Mouse (Mus musculus): ENCODE measurements around the gene Gm28374. TPM values are rescaled to one million over a fixed set of nuclear protein-coding genes. Genes with fewer than 3 reads are reported as not detected.

Gene Gm28374
- polyA plus RNA-seq, 1 experiment from 2014 or later, result 1.5 TPM

DNA sequence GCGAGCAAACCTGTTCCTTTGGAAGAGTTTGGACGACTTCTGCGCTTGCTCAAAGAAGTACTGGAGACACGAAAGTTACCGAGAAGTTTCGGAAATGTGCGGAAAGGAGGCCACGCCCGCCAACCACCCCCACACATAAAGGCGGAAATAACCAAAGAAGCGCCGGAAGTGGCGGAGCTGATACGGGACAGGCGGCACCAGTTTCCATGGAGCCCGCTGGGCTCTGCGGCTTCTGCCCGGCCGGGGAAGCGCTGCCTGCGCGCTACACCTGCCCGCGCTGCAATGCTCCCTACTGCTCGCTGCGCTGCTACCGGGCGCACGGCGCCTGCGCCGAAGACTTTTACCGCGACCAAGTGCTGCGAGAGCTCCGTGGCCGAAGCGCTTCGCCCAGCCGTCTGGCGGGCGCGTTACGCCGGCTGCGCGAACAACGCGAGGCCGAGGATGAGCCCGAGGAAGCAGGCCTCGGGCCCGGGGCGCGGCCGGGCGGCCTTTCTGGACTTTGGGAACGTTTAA is 21.0 kb downstream of the Gm28374 start, which contains the start of gene Znhit2:
Gene Znhit2, plus strand, starts transcription at position 172 of the 513 bp plus-strand sequence.
- Histone ChIP-seq H3K36me3 (peaks cover 17% of the 10 kb centered on the region), H3K9me3 (no peaks in the 10 kb centered on the region), H3K4me3 (peak within 1 kb of the TSS; percentile 82), H3K27me3 (ENCODE audit: insufficient read depth, poor library complexity, severe bottlenecking) (no peaks in the 10 kb centered on the region), H3K4me1 (peaks cover 42% of the 10 kb centered on the region), H3K27ac (peak within 1 kb of the TSS; percentile 96)
- WGBS, result under 1% methylated on average over 58 of the region's 58 CpGs
- peak; percentile 97 for DNase-seq (ENCODE audit: low spot score)

DNA sequence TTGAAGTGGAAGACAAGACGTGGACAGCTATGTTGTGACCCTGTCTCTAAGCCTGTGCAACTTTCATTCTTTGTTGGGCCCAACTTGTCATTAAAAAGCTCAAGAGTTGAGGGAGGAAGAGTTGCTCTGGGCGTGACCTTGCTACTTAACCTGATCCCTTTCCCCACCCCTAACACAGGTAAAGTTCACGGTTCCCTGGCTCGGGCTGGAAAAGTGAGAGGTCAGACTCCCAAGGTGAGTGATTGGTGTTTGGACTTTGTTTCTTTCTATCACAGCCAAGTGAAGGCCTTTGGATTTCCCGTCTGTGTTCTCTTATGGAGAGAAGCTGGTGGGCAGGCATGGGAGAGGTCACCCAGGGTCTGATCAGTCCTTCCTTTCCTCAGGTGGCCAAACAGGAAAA is 23.1 kb downstream of the Gm28374 start:
- H3K9me3 ChIP-seq, result no peaks in the 10 kb centered on the region
- WGBS, result 83% methylated on average over 5 of the region's 5 CpGs
- no peak overlapping the region for H3K27ac ChIP-seq
- H3K36me3 ChIP-seq, result peaks cover 38% of the 10 kb centered on the region
- H3K4me1 ChIP-seq, result peaks cover 42% of the 10 kb centered on the region
- no peak for DNase-seq (ENCODE audit: low spot score)
- H3K4me3 ChIP-seq, result peak overlapping the region; percentile 91
- H3K27me3 ChIP-seq (ENCODE audit: insufficient read depth, poor library complexity, severe bottlenecking), result no peaks in the 10 kb centered on the region

DNA sequence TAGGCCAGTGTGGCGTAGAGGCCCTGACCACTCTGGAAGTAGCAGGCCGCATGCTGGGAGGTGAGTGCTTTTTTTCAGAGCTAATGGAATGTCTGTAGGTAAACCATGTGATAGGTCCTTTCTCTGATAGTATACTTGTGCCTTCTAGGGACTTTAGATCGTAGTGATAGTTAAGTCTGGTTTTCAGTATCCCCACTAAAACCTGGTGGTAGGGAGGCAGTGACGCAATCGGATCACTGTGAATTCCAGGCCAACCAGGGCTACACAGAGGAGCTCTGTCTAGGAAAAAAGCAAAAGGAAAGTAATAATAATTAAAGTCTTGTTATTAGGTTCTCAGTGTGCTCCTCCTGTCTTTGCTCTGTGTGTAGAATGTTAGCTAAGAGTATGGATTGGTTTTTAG is 23.5 kb downstream of the Gm28374 start:
- Histone ChIP-seq H3K4me1 (peaks cover 40% of the 10 kb centered on the region), H3K4me3 (peak overlapping the region; percentile 91), H3K9me3 (no peaks in the 10 kb centered on the region), H3K36me3 (peaks cover 43% of the 10 kb centered on the region), H3K27ac (peak overlapping the region; percentile 96), H3K27me3 (ENCODE audit: insufficient read depth, poor library complexity, severe bottlenecking) (no peaks in the 10 kb centered on the region)
- WGBS, result 28% methylated on average over 5 of the region's 5 CpGs
- no peak for DNase-seq (ENCODE audit: low spot score)

DNA sequence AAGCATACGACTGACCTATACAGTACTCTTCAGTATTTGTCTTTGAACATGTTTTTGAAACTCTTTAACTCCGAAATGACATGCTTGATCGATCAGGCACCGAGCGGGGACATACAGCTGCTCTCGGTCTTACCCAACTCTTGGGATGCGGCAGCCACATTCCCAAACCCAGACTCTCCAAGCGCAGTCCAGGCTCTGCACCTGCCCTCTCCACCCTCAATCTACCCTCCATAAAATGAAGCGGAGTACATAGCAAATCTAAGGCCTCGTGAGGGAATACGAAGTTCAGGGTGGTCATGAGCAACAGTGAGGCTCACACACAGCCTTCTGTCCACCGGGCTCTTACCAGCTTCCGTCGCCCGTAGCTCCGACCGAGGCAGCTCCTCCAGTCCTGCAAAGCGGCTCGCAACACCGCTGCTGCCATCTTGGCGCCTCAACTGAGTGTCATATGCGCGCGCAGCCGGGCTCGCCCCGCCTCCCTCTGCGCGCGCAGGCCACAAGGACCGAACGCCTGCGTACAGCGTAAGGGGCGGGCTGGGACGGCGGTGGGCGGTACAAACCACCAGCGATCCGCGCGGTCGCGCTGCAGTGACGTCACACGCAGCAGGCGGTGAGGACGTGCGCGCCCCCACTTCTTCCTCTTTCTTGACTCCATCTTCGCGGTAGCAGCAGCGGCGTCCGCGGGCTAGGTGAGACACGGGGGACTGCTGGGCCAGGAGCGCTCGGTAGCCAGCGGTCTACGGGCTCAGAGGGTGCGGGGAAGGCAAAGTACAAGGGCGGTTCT is 24.6 kb downstream of the Gm28374 start, which contains the start of the genes Mrpl49 and Fau:
Gene Mrpl49, minus strand, starts transcription at position 473 of the 784 bp plus-strand sequence.
Gene Fau, plus strand, starts transcription at position 532 of the 784 bp plus-strand sequence.
- DNase-seq (ENCODE audit: low spot score), result peak; percentile 99
- WGBS, result under 1% methylated on average over 63 of the region's 63 CpGs
- H3K27ac ChIP-seq, result peak within 1 kb of the TSS; percentile 96
- H3K4me3 ChIP-seq, result peak within 1 kb of the TSS; percentile 91
- no peaks in the 10 kb centered on the region for H3K9me3 ChIP-seq
- H3K36me3 ChIP-seq, result peaks cover 53% of the 10 kb centered on the region
- H3K4me1 ChIP-seq, result peaks cover 31% of the 10 kb centered on the region
- H3K27me3 ChIP-seq (ENCODE audit: insufficient read depth, poor library complexity, severe bottlenecking), result no peaks in the 10 kb centered on the region

DNA sequence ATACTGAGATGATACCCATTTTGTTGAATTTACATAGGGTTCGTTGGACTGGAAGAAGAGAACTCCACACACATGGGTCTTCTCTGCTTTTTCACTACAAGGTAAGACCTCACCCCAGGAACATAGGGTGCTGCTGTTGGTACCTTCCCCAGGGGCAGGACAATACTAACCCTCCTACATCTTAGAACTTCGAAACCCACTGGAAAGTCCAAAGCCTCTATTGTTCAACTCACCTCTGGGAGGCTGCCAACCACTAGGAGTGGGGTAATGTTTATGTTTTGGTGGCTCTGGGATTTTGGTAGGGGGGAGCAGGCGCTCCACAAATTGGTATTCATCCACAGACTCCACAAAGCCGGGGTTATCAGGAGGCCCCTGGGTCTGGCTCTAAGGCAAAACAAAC is 25.4 kb downstream of the Gm28374 start:
- DNase-seq (ENCODE audit: low spot score), result no peak
- H3K27me3 ChIP-seq (ENCODE audit: insufficient read depth, poor library complexity, severe bottlenecking), result no peaks in the 10 kb centered on the region
- H3K4me1 ChIP-seq, result peaks cover 23% of the 10 kb centered on the region
- H3K9me3 ChIP-seq, result no peaks in the 10 kb centered on the region
- peak overlapping the region; percentile 91 for H3K4me3 ChIP-seq
- H3K27ac ChIP-seq, result 0 out of 2 replicates have a peak overlapping the region, but pooled peaks have one; percentile 96
- H3K36me3 ChIP-seq, result peaks cover 61% of the 10 kb centered on the region
- 66% methylated on average over 4 of the region's 4 CpGs for WGBS

DNA sequence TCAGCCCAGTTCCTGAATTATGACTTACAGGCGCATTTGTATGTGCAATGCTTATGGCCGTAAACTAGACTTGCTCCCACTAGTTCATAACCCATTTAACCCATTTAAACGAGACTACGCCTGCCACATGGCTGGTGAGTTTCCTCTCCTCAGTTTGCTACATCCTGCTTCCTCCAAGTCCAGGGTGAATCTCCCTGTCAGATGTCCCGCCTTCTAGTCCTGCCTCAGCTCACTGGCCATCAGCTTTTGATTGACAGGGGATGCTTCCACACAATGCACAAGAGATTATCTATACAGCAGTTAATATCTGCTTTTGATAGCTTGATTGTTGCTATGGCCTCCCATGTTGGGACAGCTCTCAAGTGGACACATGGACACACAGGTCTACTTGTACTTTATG is 27.8 kb downstream of the Gm28374 start:
- no peaks in the 10 kb centered on the region for H3K9me3 ChIP-seq
- peaks cover 78% of the 10 kb centered on the region for H3K36me3 ChIP-seq
- DNase-seq (ENCODE audit: low spot score), result no peak
- H3K27me3 ChIP-seq (ENCODE audit: insufficient read depth, poor library complexity, severe bottlenecking), result no peaks in the 10 kb centered on the region
- H3K27ac ChIP-seq, result no peak overlapping the region
- H3K4me3 ChIP-seq, result no peak overlapping the region
- H3K4me1 ChIP-seq, result peaks cover 17% of the 10 kb centered on the region
- 88% methylated on average over 5 of the region's 5 CpGs for WGBS

DNA sequence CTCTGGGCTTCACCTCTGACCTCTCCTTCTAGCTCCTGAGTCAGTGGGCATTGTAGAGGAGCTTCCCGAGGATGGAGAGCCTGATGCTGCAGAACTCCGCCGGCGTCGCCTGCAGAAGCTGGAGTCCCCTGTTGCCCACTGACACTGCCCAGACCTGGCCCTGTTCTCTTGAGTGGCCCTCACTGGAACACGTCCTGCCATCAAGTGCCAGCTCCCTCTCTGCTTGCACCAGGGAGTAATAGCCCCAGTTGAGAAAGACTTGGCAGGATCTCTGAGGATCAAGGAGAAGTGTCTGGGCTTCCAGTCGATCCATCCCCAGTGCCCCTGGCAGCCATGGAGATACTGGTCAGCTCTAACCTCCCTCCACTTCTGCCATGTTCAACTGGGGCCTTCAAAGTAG is 29.5 kb downstream of the Gm28374 start:
- no peak for DNase-seq (ENCODE audit: low spot score)
- Histone ChIP-seq H3K4me1 (peaks cover 24% of the 10 kb centered on the region), H3K27ac (no peak overlapping the region), H3K4me3 (no peak overlapping the region), H3K27me3 (ENCODE audit: insufficient read depth, poor library complexity, severe bottlenecking) (no peaks in the 10 kb centered on the region), H3K36me3 (peaks cover 82% of the 10 kb centered on the region), H3K9me3 (no peaks in the 10 kb centered on the region)
- WGBS, result 89% methylated on average over 7 of the region's 7 CpGs

DNA sequence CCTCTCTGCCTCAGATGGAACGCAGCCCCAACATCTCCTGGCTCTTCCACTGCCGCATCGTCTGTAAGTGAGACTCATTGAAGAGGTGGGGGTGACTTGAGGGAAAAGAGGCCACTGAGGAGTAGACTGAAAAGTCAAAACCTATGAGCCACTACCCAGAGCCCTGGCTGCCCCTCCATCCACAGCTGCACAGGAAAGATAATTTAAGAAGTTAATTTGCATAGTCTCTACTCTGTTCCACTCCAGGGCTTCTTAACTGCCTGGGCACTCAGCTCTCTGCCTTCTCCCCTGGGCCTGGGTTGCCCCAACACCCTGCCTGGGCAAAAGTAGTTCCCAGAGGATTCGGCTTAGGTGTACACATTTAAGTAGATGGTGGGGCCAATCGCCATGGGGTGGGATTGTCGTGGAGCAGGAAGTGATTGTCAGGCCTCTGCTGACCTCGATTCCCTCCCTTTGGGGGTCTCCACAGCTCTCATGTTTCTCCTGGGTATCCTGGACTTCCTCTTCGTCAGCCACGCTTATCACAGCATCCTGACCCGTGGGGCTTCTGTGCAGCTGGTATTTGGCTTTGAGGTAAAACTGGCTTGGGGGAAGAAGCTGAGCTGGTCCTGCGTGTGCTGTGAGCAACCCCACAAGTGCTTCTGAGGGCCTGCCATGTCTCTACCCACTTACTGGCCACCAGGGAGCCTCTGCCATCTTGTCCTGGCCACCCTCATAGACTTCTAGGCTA is 33.2 kb downstream of the Gm28374 start:
- Histone ChIP-seq H3K27me3 (ENCODE audit: insufficient read depth, poor library complexity, severe bottlenecking) (no peaks in the 10 kb centered on the region), H3K4me1 (peaks cover 22% of the 10 kb centered on the region), H3K27ac (no peak overlapping the region), H3K4me3 (peak overlapping the region; percentile 86; the same call in 1 of the 2 replicates), H3K9me3 (no peaks in the 10 kb centered on the region), H3K36me3 (peaks cover 58% of the 10 kb centered on the region)
- WGBS, result 77% methylated on average over 11 of the region's 11 CpGs
- no peak for DNase-seq (ENCODE audit: low spot score)

DNA sequence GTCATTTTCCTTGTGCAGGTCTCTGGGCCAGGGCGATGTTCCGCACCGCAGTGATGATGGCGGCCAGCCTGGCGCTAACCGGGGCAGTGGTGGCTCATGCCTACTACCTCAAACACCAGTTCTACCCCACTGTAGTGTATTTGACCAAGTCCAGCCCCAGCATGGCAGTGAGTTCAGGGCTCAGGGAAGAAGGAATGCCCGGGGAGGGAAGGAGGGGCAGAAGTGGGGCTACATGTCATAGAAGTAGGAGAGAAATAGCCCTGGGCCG is 34.2 kb downstream of the Gm28374 start:
- H3K9me3 ChIP-seq, result no peaks in the 10 kb centered on the region
- no peak for DNase-seq (ENCODE audit: low spot score)
- H3K36me3 ChIP-seq, result peaks cover 48% of the 10 kb centered on the region
- WGBS, result 80% methylated on average over 8 of the region's 8 CpGs
- peak overlapping the region; percentile 94 for H3K27ac ChIP-seq
- peak overlapping the region; percentile 86 for H3K4me3 ChIP-seq
- H3K4me1 ChIP-seq, result peaks cover 22% of the 10 kb centered on the region
- H3K27me3 ChIP-seq (ENCODE audit: insufficient read depth, poor library complexity, severe bottlenecking), result no peaks in the 10 kb centered on the region

DNA sequence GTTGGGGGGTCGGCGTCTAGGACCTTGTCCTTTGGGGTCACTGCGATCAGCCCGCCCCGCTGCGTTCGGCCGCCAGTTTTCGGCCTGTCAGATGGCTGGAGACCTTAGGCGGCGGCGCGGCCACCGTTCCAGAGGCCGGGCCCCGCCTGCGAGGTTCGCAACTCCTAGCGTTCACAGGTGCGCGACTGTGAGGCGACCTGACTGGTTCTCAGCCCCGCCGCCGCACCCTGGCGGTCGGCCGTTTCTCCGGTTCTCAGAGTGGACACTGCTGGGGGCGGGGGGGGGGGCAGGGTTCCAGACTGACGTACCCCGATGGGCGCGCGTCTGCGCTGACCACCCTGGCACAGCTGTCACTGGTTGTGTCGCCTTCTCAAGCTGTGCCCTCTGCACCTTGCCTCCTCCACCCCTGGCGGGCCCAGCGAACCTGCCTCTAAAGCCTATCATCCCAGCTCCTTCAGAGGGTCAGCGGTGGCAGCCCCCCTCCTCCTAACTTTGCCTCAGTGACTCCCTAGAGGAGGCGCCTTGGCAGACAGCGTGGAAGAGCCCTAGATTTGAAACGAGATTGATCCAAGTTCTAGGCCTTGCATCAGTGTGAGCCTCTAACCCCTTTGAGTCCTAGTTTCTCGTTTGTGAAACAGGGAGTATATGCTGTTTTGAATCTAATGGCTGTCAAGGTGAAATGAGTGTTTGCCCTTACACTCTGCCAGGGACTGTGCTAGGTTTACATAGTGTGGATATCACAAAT is 34.7 kb downstream of the Gm28374 start:
- Histone ChIP-seq H3K27me3 (ENCODE audit: insufficient read depth, poor library complexity, severe bottlenecking) (no peaks in the 10 kb centered on the region), H3K9me3 (no peaks in the 10 kb centered on the region), H3K4me1 (peaks cover 22% of the 10 kb centered on the region), H3K36me3 (peaks cover 43% of the 10 kb centered on the region), H3K4me3 (peak overlapping the region; percentile 86), H3K27ac (peak overlapping the region; percentile 94)
- WGBS, result 2% methylated on average over 43 of the region's 44 CpGs
- DNase-seq (ENCODE audit: low spot score), result no peak

DNA sequence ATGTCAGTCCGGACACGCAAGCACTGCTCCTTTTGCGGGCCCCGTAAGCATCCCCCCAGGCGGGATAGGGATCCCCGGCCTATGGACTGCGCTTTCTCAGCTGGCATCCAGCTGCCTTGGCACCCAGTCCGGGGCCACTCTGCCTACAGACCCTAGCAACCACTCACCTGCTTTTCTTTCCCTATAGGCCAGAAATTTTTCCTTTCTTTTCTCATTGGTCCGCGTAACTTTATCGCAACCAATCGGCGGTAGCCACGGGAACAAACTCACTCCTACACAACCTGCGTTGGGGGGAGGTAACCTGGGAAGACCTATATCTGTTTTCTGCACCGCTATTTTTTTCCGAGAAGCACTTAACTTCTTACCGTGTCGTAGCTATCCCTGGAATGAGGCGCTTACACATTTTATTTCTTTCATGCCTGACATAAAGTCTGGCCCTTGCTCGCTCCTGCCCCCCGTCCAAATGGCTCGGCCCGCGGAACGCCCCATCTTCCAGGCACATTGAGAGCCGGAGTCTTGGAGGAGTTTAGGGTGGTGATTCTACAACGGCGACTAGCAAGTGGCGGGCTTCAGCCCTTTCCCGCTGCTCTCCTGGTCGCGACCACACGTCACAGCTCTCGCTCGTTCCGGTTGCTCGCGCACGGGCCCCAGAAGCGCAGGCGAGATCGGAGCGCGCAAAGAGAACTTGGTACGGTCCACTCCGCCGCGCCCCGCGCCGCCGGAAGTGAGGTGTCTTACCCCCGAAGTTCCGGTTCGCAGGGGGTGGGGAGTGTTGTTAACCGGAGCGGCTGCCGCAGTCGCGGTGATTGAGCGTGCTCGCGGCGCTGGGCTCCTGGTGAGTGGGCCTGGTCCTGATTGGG is 35.5 kb downstream of the Gm28374 start, which contains the start of gene Syvn1:
Gene Syvn1, plus strand, starts transcription at position 283 of the 860 bp plus-strand sequence.
- H3K4me3 ChIP-seq, result peak within 1 kb of the TSS; percentile 86
- H3K36me3 ChIP-seq, result peaks cover 35% of the 10 kb centered on the region
- peak within 1 kb of the TSS; percentile 94 for H3K27ac ChIP-seq
- peaks cover 22% of the 10 kb centered on the region for H3K4me1 ChIP-seq
- peak; percentile 96 for DNase-seq (ENCODE audit: low spot score)
- no peaks in the 10 kb centered on the region for H3K27me3 ChIP-seq (ENCODE audit: insufficient read depth, poor library complexity, severe bottlenecking)
- H3K9me3 ChIP-seq, result no peaks in the 10 kb centered on the region
- WGBS, result under 1% methylated on average over 65 of the region's 65 CpGs
